Mouse (Mus musculus): ENCODE measurements around the gene Ncoa1. TPM values are rescaled to one million over a fixed set of nuclear protein-coding genes. Genes with fewer than 3 reads are reported as not detected.
"Not testable (repeated sequence)": the region's sequence is repeated elsewhere in the genome, so short reads cannot be mapped to it uniquely, and the experiment has no call there.

Gene Ncoa1
- polyA plus RNA-seq, 1 experiment = 39.8 TPM

DNA sequence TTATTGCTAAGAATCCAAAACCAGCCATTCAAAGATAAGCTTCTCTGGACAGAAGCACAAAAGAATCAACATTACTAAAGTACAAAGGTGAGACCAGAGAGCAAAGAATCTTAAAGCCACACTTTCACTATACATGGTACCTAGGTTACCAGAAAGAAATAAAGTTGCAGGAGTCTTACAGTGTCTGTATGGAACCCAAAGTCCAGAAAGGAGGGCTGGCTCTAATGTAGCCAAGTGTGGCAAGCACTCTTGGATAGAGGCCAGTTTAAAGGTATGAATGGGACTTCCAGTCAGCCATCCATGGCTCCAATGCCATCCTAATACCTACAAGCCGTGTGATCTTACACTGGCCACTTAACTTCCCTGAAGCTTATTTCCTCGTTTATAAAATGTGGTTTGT is 7.9 kb downstream of the Ncoa1 start:
- DNase-seq (ENCODE audit: low read depth) = no peak
- TF ChIP-seq CTCF (IDR thresholded peaks at IDR 0.05; ENCODE audit: borderline replicate concordance, extremely low read depth, insufficient read depth, insufficient read length) = no peak
- no peak for TF ChIP-seq POLR2A (IDR thresholded peaks at IDR 0.05; ENCODE audit: borderline replicate concordance, extremely low read depth, insufficient read depth, insufficient read length, poor library complexity, severe bottlenecking)

DNA sequence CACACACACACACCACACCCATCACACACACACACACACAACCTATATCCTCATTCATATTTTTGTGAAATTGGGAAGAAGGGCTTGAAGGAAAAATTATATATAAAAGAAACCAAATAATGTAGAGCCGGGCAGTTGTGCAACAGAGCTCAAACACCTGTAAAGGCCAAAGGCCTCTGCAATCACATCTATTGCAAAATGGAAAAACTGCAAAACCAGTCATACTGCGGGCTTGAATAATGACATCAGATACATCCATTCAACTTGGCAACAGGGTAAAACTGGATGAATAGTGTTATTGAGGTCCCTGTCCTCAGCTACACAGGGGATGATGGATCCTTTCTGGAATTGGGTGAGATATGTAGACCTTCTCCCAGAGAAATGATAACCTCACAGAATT is 13.3 kb downstream of the Ncoa1 start:
- no peak for TF ChIP-seq CTCF (IDR thresholded peaks at IDR 0.05; ENCODE audit: borderline replicate concordance, extremely low read depth, insufficient read depth, insufficient read length)
- no peak for TF ChIP-seq POLR2A (IDR thresholded peaks at IDR 0.05; ENCODE audit: borderline replicate concordance, extremely low read depth, insufficient read depth, insufficient read length, poor library complexity, severe bottlenecking)
- no peak for DNase-seq (ENCODE audit: low read depth)

DNA sequence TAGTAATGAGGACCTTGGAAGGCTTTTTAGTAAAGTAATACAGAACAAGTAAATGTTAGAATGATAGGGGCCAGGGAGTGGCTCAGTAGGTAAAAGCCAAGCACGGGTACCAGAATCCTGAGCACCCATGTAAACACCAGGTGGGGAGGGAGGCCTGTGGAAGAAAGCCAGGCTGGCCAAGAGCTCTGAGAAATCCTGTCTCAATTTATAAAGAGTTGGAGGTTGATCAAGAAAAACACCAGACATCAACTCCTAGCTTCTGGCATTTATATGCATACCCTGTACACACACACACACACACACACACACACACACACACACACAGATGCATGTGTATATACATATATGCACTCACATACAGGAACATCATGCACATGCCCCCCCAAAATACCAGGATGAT is 14.6 kb downstream of the Ncoa1 start:
- DNase-seq (ENCODE audit: low read depth) = no peak
- TF ChIP-seq CTCF (IDR thresholded peaks at IDR 0.05; ENCODE audit: borderline replicate concordance, extremely low read depth, insufficient read depth, insufficient read length) = no peak
- no peak for TF ChIP-seq POLR2A (IDR thresholded peaks at IDR 0.05; ENCODE audit: borderline replicate concordance, extremely low read depth, insufficient read depth, insufficient read length, poor library complexity, severe bottlenecking)

DNA sequence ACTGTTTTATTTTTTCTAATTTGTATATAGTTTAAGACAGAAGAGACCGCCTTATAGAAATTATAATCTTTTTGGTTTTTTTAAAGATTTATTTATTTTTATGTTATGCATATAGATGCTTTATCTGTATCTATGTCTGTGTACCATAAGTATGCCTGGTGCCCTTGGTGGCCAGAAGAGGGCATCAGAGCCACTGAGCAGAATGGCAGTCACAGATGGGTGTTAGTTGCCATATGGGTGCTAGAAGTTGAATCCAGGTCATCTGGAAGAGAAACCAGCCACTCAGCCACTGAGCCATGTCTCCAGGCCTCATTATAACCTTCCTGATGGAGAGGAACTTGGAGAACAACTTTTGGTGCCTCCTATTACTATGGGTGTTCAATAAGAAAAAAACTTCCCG is 16.0 kb downstream of the Ncoa1 start:
- DNase-seq (ENCODE audit: low read depth) = no peak
- TF ChIP-seq CTCF (IDR thresholded peaks at IDR 0.05; ENCODE audit: borderline replicate concordance, extremely low read depth, insufficient read depth, insufficient read length) (no peak; the same call in 1 of the 2 replicates), POLR2A (IDR thresholded peaks at IDR 0.05; ENCODE audit: borderline replicate concordance, extremely low read depth, insufficient read depth, insufficient read length, poor library complexity, severe bottlenecking) (no peak)

DNA sequence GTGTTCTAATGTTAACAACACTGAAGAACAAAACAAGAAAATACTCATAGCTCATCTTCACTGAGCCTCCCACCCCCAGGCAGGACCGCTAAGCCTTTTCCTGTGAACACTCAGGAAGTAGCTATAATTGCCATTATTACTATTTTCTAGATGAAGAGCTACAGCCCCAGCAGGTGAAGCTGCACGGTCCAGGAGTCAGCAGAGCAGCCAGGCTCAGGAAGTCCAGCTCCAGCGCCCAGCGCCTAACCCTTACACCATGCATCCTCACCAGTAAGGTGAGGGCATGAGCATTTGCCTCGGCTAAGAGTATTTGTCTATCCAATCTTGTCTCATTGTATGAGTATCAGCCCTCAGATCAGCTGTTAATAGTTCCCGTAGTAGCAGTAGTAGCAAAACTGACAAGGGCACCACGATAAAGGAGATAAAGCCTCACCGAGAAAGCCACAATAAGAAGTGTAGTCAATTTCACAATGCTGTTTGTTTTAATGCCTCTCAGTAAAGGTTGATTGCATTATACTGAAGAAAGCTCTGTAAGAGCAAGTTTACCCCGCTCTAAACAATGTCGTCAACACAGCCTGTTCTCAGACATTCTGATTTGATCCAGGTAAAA is 21.9 kb downstream of the Ncoa1 start:
- DNase-seq (ENCODE audit: low read depth) = no peak
- TF ChIP-seq POLR2A (IDR thresholded peaks at IDR 0.05; ENCODE audit: borderline replicate concordance, extremely low read depth, insufficient read depth, insufficient read length, poor library complexity, severe bottlenecking) (no peak), CTCF (IDR thresholded peaks at IDR 0.05; ENCODE audit: borderline replicate concordance, extremely low read depth, insufficient read depth, insufficient read length) (no peak)

DNA sequence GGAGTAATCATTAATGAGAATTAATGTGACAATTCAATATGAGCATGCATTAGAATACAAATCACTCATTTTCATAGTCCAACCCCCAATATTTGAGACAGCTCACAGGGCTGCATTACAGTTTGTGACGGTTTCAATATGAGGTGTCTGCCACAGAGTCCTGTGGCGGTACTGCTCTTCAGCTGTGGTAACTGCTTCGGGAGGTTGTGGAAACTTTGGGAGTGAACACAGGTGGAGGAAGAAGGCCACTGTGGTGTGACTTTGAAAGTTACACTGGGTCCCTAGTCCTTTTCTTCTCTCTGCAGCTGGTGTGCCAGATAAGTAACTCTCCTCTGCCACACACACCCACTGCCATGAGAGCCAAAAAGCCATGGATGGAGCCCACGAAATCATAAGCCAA is 22.7 kb downstream of the Ncoa1 start:
- DNase-seq (ENCODE audit: low read depth) = no peak
- TF ChIP-seq POLR2A (IDR thresholded peaks at IDR 0.05; ENCODE audit: borderline replicate concordance, extremely low read depth, insufficient read depth, insufficient read length, poor library complexity, severe bottlenecking) (no peak), CTCF (IDR thresholded peaks at IDR 0.05; ENCODE audit: borderline replicate concordance, extremely low read depth, insufficient read depth, insufficient read length) (no peak)

DNA sequence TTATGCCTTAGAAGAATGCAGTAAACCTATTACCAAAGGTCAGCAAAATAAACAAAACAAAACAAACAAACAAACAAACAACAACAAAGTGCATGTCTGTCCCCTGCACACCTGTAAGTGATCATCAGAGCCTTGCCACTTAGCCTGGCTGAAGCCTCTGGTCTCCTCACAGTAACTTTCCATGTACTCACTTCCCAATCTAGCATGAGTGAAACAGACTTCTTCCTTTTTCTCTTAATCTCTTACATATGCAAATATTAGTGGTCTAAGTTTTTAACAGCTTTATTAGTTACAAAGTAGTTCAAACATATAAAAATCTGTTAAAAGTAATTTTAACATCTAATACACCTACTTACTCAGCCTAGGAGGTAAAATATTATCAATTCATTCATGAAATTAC is 24.7 kb downstream of the Ncoa1 start:
- TF ChIP-seq CTCF (IDR thresholded peaks at IDR 0.05; ENCODE audit: borderline replicate concordance, extremely low read depth, insufficient read depth, insufficient read length) = no peak

DNA sequence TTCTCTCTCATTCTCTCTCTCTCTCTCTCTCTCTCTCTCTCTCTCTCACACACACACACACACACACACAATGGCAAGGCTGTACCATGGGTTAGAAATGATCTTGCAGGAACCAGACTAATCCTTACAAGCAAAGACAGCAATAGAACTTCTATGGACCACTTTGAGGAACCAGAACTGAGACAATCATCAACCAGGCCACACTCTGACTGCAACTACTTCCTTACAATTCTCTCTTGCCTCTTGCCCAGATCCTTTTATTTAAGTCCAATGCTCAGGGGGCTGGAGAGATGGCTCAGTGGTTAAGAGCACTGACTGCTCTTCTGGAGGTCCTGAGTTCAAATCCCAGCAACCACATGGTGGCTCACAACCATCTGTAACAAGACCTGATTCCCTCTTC is 26.5 kb downstream of the Ncoa1 start:
- not testable (repeated sequence) for DNase-seq (ENCODE audit: low read depth)

More for the DNA sequence above, 24.7 kb downstream of the Ncoa1 start:
- no peak for DNase-seq (ENCODE audit: low read depth)

DNA sequence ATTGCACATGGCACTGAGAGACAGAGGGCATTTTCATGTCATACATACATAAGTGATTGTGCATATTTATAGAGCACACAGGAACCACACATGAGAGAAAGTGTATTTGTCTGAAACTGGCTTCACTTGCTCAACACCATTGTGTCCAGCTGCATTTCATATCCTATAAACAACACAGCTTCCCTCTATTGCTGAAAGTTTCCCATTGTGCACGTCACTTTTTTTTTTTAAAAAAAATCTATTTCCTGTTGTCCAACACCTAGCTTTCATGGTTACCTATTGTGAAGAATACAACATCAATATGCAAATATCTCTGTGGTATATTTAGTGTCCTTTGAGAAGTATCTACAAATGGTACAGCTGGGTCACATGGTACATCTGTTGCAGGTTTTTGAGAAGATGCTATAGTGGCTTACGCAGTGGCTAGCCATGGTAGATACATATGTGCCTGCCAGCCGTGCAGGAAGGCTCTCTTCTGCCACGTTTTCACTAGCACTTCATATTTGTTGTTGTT is 28.8 kb downstream of the Ncoa1 start:
- TF ChIP-seq CTCF (IDR thresholded peaks at IDR 0.05; ENCODE audit: borderline replicate concordance, extremely low read depth, insufficient read depth, insufficient read length) (no peak), POLR2A (IDR thresholded peaks at IDR 0.05; ENCODE audit: borderline replicate concordance, extremely low read depth, insufficient read depth, insufficient read length, poor library complexity, severe bottlenecking) (no peak)
- DNase-seq (ENCODE audit: low read depth) = no peak

DNA sequence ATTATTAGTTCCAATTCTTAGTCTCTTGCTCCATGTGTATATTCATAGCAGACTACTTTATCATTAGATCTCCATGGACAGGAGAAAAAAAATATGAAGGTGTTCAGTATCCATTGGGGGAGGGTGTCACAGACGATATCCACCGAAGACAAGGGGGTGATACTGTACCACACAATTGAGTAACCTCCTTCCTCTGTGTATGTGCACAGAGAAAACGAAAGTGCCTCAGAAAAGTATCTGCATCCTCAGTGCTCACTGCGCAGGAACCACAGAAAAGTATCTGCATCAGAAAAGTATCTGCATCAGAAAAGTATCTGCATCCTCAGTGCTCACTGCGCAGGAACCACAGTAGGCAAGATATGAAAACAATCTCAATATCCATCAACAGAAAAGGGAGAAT is 32.0 kb downstream of the Ncoa1 start:
- DNase-seq (ENCODE audit: low read depth) = no peak
- TF ChIP-seq POLR2A (IDR thresholded peaks at IDR 0.05; ENCODE audit: borderline replicate concordance, extremely low read depth, insufficient read depth, insufficient read length, poor library complexity, severe bottlenecking) (no peak), CTCF (IDR thresholded peaks at IDR 0.05; ENCODE audit: borderline replicate concordance, extremely low read depth, insufficient read depth, insufficient read length) (no peak)

DNA sequence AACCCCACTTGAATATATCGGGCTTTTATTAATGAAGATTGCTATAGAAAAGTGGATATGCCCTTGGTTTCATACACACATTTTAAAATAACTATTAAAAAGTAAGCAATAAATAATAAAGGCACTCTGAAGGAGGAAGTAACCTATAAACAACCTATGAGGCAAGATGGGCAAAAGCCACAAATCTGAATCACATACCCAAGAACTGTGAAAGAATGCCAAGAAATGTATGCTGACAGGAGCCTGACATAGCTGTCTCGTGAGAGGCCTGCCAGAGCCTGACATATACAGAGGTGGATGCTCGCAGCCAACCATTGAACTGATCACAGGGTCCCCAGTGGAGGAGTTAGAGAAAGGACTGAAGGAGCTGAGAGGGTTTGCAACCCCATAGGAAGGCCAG is 35.5 kb downstream of the Ncoa1 start:
- TF ChIP-seq CTCF (IDR thresholded peaks at IDR 0.05; ENCODE audit: borderline replicate concordance, extremely low read depth, insufficient read depth, insufficient read length) (no peak), POLR2A (IDR thresholded peaks at IDR 0.05; ENCODE audit: borderline replicate concordance, extremely low read depth, insufficient read depth, insufficient read length, poor library complexity, severe bottlenecking) (no peak)
- DNase-seq (ENCODE audit: low read depth) = no peak

DNA sequence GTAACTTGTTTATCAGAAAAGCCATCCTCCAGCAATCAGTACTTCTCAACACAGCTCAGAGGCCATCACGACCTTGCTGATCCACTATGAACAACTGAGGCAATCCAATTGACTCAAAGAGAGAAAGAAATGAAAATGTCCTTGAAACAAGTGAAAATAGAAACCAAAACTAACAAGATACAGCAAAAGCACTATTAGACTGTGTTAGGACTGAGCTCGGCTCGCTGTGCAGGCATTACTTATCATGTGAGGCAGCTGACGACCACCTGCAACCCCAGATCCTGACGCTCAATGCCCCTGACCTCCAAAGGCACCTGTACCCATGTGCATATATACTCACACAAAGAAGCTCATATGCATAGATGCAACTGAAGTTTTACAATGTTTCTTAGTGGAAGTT is 40.8 kb downstream of the Ncoa1 start:
- TF ChIP-seq POLR2A (IDR thresholded peaks at IDR 0.05; ENCODE audit: borderline replicate concordance, extremely low read depth, insufficient read depth, insufficient read length, poor library complexity, severe bottlenecking) (no peak), CTCF (IDR thresholded peaks at IDR 0.05; ENCODE audit: borderline replicate concordance, extremely low read depth, insufficient read depth, insufficient read length) (no peak)
- no peak for DNase-seq (ENCODE audit: low read depth)

DNA sequence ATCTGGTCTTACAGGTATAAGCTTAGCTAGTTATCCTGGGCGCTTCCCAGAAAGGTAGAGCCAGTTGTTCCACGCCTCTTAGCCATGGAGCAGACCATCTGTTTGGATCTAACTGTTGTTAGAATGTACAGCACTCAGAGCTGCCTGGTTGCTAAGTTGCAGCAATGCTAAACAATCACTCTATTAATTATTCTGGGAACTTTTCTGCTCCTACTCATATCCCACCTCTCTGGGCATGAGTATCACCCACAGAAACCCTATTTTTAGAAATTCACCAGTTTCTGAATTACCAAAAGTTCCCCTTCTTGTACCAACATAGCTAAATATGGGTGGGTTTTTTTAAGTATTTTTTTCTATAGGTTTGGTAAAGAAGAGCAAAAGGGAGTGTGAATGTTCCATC is 43.4 kb downstream of the Ncoa1 start:
- TF ChIP-seq POLR2A (IDR thresholded peaks at IDR 0.05; ENCODE audit: borderline replicate concordance, extremely low read depth, insufficient read depth, insufficient read length, poor library complexity, severe bottlenecking) (no peak), CTCF (IDR thresholded peaks at IDR 0.05; ENCODE audit: borderline replicate concordance, extremely low read depth, insufficient read depth, insufficient read length) (no peak)
- peak; percentile 8 for DNase-seq (ENCODE audit: low read depth)
